Mouse (Mus musculus) heart, adult 11 months (tissue): Measurements from ENCODE around the gene Slc39a13.

ENCODE experiments used
- DNase-seq: peaks from one replicate; pipeline ENCODE4 v3.0.0; 2022

The Slc39a13 gene

DNA sequence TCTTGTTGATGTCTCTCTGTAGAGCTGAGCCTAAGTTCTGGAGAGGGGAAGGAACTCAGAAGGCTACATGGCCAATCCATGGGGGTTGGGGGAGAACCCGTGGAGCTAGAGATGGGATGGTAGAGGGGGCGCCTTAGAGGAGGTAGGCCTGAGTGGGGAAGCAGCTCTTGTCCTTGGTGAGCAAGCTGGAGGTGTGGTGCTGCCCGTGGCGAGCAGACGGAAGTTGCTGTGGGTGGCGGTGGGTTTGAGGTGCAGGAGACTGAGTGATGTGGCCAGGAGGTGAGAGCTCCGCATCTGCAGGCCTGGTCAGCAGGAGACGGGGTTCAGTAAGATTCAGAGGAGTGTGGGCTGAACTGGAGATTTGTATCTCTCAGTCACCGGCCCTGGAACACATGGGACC lies 17.2 kb upstream of the Slc39a13 start:
- peak; percentile 90 for DNase-seq

DNA sequence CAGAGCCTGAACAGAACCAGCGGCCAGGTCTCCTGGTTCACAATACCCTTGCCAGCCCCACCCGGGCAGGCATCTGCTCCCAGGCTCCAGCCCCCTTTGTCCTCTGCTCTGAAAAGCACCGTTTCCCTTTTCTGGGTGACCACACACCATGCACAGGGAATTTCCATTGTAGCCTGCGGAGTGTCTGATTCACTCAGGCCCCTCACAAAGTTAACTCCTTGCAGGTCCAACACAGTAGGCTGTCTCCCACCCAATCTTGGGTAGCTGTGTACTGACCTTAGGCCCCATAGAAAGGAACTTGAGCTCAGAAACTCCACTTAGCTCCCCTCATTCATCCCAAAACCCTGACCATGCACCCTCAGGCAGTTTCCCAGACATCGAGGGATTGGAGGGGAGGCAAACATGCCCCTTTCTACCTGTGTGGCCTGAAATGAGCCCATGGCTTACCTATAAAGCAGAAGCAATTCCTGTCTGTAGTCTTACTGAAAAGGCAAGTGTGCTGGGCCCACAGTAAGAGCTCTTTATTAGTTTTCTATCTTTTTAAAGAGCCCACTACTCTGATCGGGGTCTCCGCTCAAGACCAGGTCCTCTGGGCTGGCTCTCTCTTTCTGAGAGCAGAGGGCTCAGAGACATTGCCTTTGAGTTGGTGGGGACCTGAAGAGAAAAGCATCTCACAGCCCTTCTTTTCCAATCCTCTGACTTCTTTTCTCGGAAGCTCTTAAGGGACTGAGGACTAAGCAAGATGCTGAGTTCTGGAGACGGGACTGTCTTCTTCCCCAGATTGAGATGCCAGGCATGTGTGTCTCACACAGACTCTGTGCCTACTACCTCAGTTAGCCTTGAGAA lies 16.4 kb upstream of the Slc39a13 start:
- peak; percentile 95 for DNase-seq

DNA sequence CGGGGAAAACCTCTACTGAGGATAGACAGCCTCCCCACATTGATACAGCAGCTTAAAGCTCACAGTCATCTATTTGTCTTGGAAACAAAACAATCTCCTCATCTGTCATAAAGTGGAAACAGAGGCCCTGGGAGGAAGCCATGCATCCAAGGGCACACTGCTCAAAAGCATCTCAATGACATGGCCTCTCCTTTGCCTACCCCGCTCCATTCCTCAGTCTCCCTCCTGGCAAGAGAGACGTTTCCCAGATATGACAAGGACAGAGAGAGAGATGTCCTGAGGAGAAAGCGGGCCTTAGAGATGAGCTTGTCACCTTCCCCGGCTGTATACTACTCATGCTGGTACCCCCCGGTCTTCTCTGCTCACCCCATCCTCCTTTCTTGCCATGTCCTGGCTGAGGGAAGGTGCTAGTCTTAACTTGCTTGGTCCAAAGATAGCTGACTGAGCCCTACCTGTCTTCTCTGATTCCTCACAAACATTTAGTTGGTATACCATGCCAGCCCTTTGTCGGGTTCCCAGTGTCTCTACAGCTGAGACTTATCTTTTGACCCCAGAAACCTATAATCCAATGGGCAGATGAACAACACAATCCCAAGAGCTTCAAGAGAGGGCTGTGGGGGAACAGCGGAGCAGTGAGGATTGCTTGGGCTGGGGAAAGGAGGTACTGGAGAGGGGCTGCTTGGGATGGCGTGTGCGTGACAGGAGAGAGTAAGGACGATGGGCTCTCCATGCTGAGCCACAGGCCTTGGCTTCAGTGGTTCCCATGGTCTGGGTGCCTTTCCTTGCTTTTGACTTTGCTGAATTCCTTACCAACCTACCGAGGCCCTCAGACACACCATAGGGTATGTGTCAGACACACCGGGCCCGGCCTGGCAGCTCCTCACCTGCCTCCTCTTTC lies 15.5 kb upstream of the Slc39a13 start:
- no peak for DNase-seq

DNA sequence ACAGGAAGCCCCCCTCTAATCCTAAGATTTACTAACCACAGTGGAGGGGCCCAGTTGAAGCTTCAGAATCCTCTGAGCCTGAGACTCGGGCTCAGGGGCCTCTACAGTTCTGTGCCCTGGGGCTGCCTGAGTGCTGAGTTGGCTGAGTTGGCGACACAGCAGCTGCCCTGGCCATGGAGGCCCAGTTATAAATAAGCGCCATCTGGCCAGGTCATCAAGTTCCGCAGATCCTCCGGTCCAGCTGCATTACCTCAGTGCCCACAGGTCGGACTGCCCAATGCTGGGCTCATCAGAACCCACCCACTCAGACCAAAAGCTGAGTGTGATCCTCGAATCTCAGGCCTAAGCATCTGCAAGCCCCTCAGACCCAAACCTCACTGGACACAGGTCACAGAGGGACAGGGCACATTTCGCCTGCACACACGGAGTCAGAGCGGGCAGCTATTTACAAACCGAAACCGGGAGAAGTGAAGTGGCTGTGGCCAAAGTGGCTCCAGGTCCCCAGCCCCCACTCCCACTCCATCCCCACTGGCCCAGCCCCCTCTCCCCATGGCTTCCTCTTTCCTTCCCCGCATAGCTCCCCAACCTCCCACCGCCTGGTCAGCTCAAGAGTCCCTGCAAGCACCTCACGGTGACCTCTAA lies 14.1 kb upstream of the Slc39a13 start:
- peak; percentile 98 for DNase-seq

DNA sequence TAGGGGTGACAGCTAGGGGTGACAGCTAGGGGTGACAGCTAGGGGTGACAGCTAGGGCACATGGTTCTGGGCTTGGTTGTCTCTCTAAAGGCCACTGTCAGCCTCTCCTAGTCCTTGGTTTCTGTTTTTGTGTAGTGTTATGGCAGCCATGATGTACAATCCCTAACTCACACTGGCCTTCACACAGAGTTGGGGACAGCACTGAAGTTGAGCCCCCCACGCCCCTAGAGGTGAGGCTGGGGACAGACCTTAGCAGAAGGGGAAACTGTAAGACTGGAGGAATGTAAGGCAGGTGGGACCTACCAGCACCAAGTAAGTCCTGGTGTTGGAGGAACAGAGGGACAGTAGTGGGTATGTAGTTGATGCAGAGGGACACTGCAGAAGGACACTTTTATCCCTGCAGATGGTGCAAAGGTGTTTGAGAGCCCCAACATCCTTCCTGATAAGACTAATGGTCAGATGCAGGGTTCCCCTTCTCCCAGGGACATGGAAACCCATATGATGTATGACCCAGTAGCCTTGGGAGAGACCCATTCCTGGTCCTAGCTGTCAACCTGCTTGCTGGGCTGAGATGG lies 13.2 kb upstream of the Slc39a13 start:
- DNase-seq, result no peak

DNA sequence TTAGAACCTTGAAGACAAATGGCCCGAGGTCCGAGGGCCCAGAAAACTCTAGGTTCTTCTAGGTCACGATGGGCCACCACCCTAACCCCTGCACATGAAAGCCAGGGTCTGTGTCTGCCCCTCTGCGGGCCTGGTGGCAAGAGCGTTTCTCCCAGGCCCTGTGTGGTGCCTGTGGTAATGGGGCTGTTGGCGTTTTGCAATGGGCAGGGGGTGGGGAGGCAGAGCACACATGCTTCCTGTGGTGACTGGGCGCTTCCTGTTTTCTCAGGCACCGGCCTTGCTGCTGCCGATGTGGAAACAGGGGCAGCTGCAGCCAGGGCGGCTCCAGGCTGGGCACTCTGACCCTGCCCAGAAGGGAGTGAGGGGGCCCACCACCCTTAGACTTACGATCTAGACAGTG lies 12.6 kb upstream of the Slc39a13 start:
- DNase-seq, result peak; percentile 99

DNA sequence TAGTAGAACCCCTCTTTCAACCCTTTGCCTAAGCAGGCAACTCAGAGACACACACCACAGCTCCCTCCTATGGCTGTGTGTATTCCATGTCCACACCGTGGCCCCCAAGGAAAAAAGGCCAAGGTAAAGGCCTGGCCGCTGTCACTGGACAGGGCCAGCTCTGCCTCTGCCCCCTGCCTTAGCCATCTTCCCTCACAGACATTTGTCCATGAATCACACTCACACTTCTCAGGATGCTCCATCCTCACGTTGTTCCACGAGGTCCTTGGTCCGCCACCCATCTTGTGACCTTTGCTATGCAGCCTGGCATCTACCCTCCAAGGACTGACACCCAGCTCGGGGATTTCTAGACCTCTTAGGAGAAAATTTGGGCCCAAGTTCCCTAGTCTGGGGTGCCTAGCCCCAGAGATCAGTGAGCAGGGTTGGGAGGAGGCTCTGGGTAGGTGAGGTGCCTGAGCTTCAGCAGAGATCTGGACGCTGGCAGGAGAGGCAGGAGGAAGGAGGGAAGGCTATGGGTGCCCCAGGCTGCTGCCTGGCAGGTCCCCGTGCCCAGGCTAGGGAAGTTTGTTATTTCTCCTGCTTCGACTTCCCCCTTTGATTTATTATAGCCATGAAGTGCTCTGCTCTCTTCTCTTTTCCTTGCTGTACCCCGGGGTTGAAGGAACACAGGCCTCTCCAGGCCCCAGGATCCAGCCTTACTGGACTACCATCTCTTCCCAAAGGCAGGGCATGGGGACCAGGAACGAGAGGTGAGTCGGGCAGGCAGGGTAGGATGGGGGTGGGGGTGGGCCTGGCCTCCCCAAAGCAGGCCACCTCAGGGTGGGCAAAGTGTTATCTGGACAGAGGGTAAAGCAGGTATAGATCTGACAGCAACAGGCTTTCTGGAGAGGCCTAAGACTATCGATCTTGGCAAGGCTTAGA lies 11.8 kb upstream of the Slc39a13 start, which contains the start of gene Spi1:
Spi1 (plus strand) TSS at position 616 of the 921 bp plus-strand sequence.
- peak; percentile 94 for DNase-seq

DNA sequence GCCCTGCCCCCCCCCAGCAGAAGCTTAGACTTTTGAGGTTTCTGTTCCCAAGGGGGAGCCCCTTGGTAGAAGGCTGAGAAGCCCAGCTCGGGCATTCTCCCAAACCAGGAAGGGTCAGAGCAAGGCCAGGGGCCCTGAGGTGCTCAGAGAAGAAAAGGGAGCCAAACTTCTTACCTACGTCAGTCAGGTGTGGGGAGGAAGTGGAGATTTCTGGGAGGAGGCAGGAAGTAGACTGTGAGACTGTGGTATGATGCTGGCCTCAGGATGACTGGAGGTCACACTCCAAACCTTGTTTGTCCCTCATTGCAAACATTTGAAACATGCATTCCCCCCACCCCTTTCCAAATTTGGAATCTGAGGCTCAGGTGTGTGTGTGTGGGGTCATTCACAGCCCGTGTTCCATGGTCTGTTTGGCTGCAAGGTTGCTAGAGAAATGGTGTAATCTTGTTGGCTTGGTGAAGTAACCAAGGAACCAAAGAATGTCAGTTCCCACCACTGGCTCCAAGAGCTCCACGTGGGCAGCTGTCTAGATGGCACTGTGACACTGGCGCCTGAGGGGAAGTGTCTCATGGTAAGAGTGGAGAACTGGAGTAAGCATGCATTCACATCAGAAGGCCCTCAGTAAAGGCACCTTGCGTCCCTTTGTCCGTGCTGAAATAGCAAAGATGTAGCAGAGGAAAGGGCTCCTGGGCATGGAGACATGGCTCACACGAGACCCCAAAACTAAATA lies 10.7 kb upstream of the Slc39a13 start:
- peak; percentile 92 for DNase-seq

DNA sequence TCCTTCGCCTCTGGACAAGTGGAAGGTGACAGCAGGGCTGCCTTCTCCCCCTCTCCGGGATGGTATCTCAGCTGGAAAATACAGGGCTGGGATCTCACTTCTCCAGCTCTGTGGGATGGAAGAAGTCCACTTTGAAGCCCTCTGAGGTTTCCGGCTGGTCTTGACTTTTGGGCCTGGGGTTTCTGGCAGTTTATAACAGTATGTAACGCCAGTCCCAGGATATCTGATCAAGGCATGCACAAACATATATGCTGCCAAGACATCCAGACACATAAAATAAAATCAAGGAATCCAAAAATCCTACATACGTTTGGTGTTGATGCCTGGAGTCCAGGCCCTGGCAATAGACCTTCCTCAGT lies 8.8 kb upstream of the Slc39a13 start:
- no peak for DNase-seq

DNA sequence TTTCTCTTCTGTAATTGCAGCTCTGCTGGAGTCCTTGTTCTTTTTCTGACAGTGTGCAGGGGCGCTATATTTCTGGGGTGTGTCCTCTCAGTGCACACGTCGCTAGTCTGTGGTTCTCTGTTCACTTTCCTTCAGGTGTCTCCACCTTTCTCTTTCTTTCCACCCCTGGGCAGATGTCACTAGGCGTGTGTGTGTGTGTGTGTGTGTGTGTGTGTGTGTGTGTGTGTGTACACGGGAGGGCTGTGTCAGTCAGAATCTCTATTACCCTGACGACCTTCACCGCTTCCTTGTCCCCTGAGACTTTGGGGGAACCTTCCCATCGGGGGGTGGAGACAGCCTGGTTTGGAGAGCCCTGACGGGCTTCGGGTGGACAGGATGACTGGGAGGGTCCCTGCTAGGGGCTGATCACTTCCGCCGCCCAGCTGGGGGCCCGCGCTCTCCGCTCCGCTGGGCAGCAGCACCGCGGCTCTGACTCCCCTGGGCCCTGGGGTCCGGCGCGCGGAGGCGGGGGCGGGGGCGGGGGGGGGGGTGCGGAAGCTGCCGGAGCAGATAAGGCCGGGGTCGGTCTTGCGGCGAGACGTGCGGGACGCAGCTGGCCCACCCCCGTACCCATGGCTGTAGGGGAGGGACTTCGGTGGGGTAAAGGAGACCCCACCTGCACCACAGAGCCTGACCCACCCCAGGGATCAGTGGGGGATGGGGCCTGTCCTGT lies 8.3 kb upstream of the Slc39a13 start:
- peak; percentile 91 for DNase-seq

DNA sequence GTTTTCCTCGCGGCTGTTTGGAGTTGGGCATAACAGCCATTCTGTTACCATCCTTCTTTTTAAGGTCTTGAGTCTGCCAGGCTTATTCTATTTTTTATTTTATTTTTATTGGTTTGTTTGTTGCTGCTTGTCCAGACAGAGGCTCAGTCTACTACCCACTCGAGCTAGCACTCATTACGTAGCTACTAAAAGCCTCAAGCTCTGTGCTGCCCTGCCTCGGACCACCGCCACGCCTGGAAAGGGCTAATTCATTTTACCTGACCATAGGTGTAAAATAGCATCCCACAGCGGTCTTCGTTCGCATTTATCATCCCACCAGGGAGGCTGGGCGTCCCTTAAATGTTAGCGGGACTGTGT lies 7.7 kb upstream of the Slc39a13 start:
- no peak for DNase-seq

DNA sequence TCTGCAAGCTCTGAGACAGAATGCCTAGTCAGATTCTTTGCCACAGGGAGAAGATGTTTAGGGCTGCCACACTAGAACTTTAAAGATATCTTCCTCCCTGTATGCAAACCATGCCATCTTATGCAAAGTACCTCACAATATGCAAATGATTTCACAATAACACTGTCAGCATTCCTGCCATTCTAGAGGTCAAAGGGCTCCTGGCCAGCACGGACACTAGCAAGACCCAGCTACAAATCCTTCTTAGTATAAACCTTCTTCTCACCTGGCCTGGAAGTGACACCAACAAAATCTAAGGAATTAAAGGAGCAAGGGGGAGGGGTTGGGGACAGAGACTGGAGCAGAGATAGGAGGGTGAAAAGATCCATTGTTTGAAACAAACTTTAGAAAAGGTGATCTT lies 1.9 kb upstream of the Slc39a13 start:
- DNase-seq, result no peak

DNA sequence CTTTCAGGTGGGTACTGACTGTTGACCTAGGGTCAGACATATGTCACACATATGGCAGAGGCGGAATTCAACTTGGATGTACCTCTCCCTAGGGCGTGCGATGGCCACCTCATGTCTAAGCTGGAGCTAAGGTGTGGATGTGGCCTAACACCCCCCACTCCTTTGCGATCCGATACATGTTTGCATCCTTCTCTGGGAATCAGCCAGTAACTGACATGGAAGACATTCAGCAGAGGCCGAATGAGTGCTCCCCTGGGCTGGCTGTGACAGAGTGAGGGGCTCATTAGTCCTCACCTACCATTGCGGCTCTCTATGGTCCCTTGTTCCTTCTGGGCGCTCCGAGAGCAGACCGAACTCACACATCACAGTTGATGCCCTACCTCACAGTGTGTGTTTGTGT lies 842 bp upstream of the Slc39a13 start:
- peak; percentile 94 for DNase-seq

DNA sequence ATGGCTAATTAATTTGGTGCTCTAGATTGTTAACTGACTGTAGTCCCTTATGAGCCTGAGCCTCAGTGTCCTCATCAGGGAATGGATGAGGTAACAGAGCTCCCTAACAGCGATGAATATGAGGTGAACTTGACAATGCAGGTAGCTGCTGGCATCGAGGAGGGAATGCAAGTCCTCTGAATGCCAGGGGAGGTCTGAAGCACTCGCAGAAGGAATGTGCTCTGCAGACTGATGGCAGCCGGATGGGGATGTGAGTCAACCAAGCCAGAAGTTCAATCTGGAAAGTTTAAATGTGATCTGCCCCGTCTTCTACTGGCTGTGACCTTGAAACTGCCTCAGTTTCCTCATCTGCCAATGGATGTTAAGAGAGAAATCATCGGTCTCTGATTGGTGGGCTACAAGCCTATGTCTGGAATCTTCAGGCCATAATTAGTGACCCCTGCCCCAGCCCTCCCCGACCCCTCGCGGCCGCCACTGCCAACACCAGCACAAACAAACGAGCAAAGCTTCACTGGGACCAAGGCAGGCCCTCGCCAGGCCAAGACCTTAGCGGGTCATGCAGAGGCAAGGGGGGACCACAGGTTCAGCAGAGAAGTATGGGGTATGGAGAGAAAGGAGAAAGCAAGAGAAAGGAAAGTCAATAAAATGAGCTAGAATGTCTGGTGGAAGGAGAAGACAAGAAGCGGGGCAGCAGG lies 764 bp downstream of the Slc39a13 start:
- DNase-seq, result peak; percentile 96

DNA sequence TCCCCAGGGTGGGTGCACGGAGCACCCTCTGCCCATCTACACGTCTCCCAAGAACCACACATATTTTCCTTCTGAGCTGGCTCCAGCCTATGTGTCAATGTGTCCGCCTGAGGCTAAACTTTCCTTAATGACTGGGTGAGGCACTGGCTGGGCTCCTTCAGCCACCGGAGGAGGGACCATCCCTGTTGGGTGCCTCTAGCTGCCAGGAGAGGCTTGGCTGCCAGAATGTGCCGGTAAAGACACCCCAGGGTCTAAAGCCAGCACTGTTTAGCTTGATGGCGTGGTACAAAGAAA lies 1.4 kb downstream of the Slc39a13 start:
- DNase-seq, result peak; percentile 95

DNA sequence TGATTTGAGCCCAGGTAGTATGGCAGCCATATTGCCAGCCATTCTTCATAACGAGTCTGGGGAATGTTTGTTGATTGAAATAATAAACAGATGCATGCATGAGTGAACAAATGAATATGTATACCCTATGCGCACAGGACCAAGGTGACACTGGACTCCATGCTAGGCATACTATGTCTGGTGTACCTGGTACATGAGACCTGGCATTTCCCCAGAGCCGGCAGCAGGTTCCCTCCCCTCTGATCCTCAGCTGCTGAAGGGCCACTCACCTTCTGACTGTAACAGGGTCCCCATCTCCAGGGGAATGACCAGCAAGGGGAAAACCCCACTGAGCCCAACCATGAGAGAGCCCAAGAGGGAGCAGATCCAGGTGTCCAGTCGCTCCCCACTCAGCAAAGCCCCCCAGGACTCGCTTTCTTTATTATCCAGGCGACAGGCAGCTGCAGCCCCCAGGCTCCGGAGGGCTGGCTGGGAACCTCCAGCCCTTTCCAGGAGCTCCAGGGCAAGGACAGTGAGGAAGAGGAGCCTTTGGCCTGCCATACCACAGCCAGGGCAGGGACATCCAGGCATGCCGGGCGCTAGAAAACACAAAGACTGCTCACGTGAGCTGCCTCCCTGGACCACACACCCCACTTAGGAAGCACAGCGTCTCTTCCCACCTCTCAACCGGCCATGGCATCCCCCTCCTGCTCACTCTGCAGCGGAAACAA lies 1.9 kb downstream of the Slc39a13 start:
- DNase-seq, result peak; percentile 93

DNA sequence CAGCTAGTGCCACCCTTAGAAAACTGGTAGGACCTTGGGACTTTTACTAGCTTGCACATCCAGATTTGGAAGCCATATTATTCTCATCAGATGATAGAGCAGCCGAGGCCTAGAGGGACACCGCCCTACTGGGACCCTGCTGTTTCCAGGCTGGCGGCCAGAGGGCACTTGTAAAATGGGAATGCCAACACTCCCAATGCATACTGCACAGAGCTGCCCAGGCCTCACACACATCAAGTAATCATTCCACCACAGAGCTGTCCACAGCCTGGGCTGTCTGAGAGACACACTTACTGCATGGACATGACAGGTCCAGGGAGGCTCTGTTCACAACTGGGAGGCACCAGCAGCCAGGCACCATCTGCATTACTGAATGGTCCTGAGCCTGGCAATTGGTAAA lies 3.8 kb downstream of the Slc39a13 start:
- peak; percentile 93 for DNase-seq

DNA sequence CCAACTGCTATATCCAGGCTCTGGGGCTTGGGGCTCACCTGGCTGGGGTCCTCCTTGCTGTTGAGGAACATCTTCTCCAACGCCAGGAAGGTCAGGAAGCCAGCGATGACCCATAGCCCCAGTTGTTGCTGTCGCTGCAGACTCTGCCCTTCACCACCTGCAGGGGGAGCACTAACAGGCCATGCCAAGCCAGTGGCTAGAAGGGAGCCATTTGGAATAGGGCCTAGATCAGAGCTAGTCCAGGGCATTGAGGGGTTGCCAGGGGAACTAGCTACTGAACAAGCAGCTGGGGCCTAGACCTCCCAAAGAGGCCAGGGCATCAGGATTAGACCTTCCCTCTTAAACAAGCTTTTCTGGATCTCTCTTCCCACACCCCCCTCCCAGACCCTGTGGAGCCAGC lies 4.7 kb downstream of the Slc39a13 start:
- DNase-seq, result peak; percentile 94

DNA sequence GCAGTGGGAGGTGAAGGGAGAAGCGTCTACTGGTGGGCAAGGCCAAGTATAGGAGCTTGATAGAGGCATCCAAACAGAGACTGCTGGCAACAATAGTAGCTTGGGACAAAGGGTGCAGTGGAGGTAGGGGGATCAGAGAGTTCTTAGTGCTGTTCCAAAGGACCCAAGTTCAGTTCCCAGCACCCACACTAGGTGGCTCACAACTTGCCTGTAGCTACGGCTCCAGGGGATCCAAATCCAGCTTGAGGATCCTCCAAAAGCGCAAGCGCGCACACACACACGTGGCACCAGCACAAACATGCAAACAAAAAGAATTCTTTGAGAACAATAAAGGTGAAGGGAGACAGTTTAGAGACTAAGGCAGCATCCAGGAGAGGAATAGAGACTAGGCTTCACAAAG lies 6.0 kb downstream of the Slc39a13 start:
- DNase-seq, result no peak
